Mouse (Mus musculus) midbrain, embryonic 14.5 days (tissue): ENCODE data around the gene Gnl1. TPM values are rescaled to one million over a fixed set of nuclear protein-coding genes. Genes with fewer than 3 reads are reported as not detected.
A peak's percentile ranks its signal among the peaks of the same experiment; 100 is the strongest.
"Not testable (repeated sequence)": the region's sequence is repeated elsewhere in the genome, so short reads cannot be mapped to it uniquely, and the experiment has no call there.

Source experiments
- ATAC-seq: fragments of 200-750 bp; cut with Nextera tagmentation; 2 replicates; pipeline ENCODE4 v1.8.0; 2017; ENCODE audit warnings: moderate number of reproducible peaks, moderate library complexity; ENCODE audit not compliant: low FRiP score, low TSS enrichment
- DNase-seq: peaks from one replicate; pipeline ENCODE4 v3.0.0-alpha.2; 2015
- H3K27ac ChIP-seq: fragments of 300-500 bp; sonication (generic); replicated peaks from 2 replicates; pipeline ENCODE4 v1.5.1; 2014; ENCODE audit warnings: mild to moderate bottlenecking, low read depth, low read length, moderate library complexity
- H3K27me3 ChIP-seq: fragments of 300-500 bp; sonication (generic); 2 replicates; pipeline ENCODE4 v1.6.1; 2014; ENCODE audit warnings: low read length, control low read depth, mixed read lengths; ENCODE audit not compliant: control insufficient read depth, insufficient read depth
- H3K36me3 ChIP-seq: fragments of 300-500 bp; sonication (generic); 2 replicates; pipeline ENCODE4 v1.6.1; 2014; ENCODE audit warnings: low read length, control low read depth; ENCODE audit not compliant: control insufficient read depth, insufficient read depth
- H3K4me1 ChIP-seq: fragments of 300-500 bp; sonication (generic); 2 replicates; pipeline ENCODE4 v1.6.1; 2014; ENCODE audit warnings: mild to moderate bottlenecking, antibody characterized with exemption, low read length, control low read depth; ENCODE audit not compliant: control insufficient read depth, insufficient read depth
- H3K4me2 ChIP-seq: fragments of 300-500 bp; sonication (generic); 2 replicates; pipeline ENCODE4 v1.6.1; 2014; ENCODE audit warnings: mild to moderate bottlenecking, low read length, moderate library complexity
- H3K4me3 ChIP-seq: fragments of 300-500 bp; sonication (generic); replicated peaks from 2 replicates; pipeline ENCODE4 v1.5.1; 2014; ENCODE audit warnings: low read depth, low read length
- H3K9ac ChIP-seq: fragments of 300-500 bp; sonication (generic); replicated peaks from 2 replicates; pipeline ENCODE4 v1.6.1; 2014; ENCODE audit warnings: mild to moderate bottlenecking, low read length, moderate library complexity
- H3K9me3 ChIP-seq: fragments of 300-500 bp; sonication (generic); 2 replicates; pipeline ENCODE4 v1.6.1; 2016; ENCODE audit warnings: low read length, control low read depth, mixed read lengths; ENCODE audit not compliant: control insufficient read depth
- WGBS: fragments of 180-500 bp; shearing (Covaris S2); extraction: QIAGEN DNeasy Blood & Tissue Kit; methylation state at CpG from one replicate; pipeline ENCODE4 v1.1.7; 2014; 5-methylcytosine and 5-hydroxymethylcytosine counted together
- polyA plus RNA-seq: library from polyadenylated mRNA; unstranded; fragments of >200 nt; fragmentation: Nextera tagmentation; extraction: Ambion mirVana; gene quantifications from 2 replicates; pipeline ENCODE4 v1.2.1, GENCODE M21; 2014

The Gnl1 gene
- polyA plus RNA-seq, 1 experiment from 2014 or later: 42.4 TPM

DNA sequence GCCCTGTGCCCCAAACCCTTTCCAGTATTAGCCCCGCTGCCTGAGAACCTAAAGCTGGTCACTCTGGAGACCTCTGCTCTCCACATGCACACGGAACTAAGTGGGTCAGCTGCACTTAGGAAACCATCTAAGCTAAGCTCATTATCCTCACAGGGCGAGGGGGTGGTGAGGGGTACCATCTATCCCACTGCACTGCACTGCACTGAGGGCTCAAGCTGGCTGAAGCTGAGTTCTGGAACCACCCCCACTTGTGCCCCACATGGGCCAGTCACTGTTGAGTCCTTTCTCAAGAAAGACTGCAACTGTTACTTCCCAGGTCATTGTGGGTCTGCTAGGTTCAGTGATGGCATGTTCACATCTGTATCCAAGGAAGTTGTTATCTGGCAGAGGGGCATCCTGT lies 27.1 kb upstream of the Gnl1 start:
- not testable (repeated sequence) for H3K27me3 ChIP-seq, H3K9ac ChIP-seq, H3K27ac ChIP-seq, DNase-seq, ATAC-seq, H3K4me3 ChIP-seq, H3K4me2 ChIP-seq, H3K4me1 ChIP-seq, H3K9me3 ChIP-seq
- H3K36me3 ChIP-seq: peaks cover 20% of the 10 kb centered on the region
- 76% methylated on average over 2 of the region's 3 CpGs for WGBS

- Histone ChIP-seq H3K4me1 (no peaks in the 10 kb centered on the region), H3K27me3 (no peaks in the 10 kb centered on the region), H3K27ac (no peak overlapping the region), H3K9ac (no peak overlapping the region), H3K9me3 (no peaks in the 10 kb centered on the region), H3K36me3 (peaks cover 41% of the 10 kb centered on the region), H3K4me3 (no peak overlapping the region), H3K4me2 (no peak overlapping the region)
- WGBS: 80% methylated on average over 8 of the region's 8 CpGs
- ATAC-seq: no peak
- no peak for DNase-seq
Observed at GRCm38 (mm10) chr17:35954665-35955064, 25.0 kb upstream of the Gnl1 start.

GRCm38 (mm10) chr17:35958533-35959223 lies 21.0 kb upstream of the Gnl1 start:
- 96% methylated on average over 15 of the region's 15 CpGs for WGBS
- Histone ChIP-seq H3K9ac (no peak overlapping the region), H3K27ac (no peak overlapping the region), H3K4me3 (no peak overlapping the region), H3K9me3 (no peaks in the 10 kb centered on the region), H3K4me2 (no peak overlapping the region), H3K27me3 (no peaks in the 10 kb centered on the region), H3K4me1 (no peaks in the 10 kb centered on the region), H3K36me3 (peaks cover 81% of the 10 kb centered on the region)
- DNase-seq: no peak
- no peak for ATAC-seq

GRCm38 (mm10) chr17:35963279-35963678 lies 16.4 kb upstream of the Gnl1 start:
- no peak overlapping the region for H3K4me2 ChIP-seq
- WGBS: 92% methylated on average over 10 of the region's 10 CpGs
- ATAC-seq: no peak
- no peak overlapping the region for H3K9ac ChIP-seq
- H3K27ac ChIP-seq: no peak overlapping the region
- H3K4me3 ChIP-seq: no peak overlapping the region
- DNase-seq: no peak
- no peaks in the 10 kb centered on the region for H3K9me3 ChIP-seq
- H3K36me3 ChIP-seq: peaks cover 67% of the 10 kb centered on the region
- H3K4me1 ChIP-seq: no peaks in the 10 kb centered on the region
- no peaks in the 10 kb centered on the region for H3K27me3 ChIP-seq

GRCm38 (mm10) chr17:35967621-35968020 lies 12.0 kb upstream of the Gnl1 start:
- no peak overlapping the region for H3K4me2 ChIP-seq
- ATAC-seq: no peak
- DNase-seq: no peak
- no peaks in the 10 kb centered on the region for H3K27me3 ChIP-seq
- no peaks in the 10 kb centered on the region for H3K9me3 ChIP-seq
- H3K4me1 ChIP-seq: peaks cover 10% of the 10 kb centered on the region
- H3K9ac ChIP-seq: no peak overlapping the region
- no peak overlapping the region for H3K4me3 ChIP-seq
- no peak overlapping the region for H3K27ac ChIP-seq
- 90% methylated on average over 2 of the region's 2 CpGs for WGBS
- H3K36me3 ChIP-seq: peaks cover 29% of the 10 kb centered on the region

DNA sequence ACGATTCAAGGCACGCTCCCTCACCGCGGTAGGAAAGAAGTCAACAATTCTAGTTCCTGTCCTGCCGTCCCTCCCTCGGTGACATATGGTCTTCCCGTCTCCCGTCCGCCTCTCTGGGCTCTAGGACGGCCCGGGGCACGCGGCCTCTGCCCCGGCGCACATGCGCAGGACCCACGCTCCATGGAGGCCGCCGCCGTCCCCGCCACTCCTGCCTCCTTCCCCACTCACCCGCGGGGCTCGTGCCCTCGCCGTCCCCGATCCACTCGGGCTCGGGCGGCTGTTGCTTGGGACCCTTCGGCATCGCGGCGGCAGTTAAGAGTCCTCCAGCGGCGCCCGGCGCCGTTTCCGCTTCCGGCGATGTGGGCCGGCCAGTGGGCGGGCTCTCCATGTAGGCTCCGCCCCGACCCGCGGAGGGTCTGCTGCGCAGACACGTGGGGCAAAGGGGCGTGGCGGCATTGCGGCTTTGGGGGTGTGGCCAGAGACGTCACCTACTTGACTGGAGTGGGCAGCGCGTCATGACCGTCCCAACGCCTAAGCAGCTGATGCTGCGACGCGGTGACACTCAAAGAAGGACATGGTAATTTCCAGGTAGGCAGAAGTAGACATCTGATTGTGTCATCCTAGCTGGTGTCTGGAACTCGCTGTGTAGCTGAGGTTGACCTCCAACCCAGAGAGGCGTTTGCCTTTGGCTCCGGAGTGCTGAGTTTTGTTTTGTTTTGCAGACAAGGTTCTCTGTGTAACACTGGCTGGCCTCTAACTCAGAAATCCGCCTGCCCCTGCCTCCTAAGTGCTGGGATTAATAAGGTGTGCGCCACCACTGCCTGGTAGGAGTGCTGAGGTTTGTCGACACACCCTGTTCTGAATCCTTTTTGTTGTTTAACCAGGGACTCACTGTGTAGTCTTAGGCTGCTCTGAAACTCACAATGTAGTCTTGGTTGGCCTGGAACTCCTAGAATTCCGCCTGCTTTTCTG lies 9.9 kb upstream of the Gnl1 start, which contains the start of gene Abcf1:
Gene Abcf1, minus strand, starts transcription at position 344 of the 972 bp plus-strand sequence.
- Histone ChIP-seq H3K4me2 (peak within 1 kb of the TSS; percentile 82), H3K4me1 (peaks cover 10% of the 10 kb centered on the region), H3K9ac (peak within 1 kb of the TSS; percentile 65), H3K27me3 (no peaks in the 10 kb centered on the region), H3K4me3 (peak within 1 kb of the TSS; percentile 82), H3K27ac (peak within 1 kb of the TSS; percentile 74), H3K9me3 (no peaks in the 10 kb centered on the region), H3K36me3 (peaks cover 25% of the 10 kb centered on the region)
- under 1% methylated on average over 68 of the region's 68 CpGs for WGBS
- DNase-seq (peak; percentile 100), ATAC-seq (peak; percentile 99)

- Histone ChIP-seq H3K36me3 (peaks cover 36% of the 10 kb centered on the region), H3K27ac (no peak overlapping the region), H3K27me3 (no peaks in the 10 kb centered on the region), H3K4me3 (no peak overlapping the region), H3K9me3 (no peaks in the 10 kb centered on the region), H3K4me1 (peaks cover 10% of the 10 kb centered on the region), H3K4me2 (no peak overlapping the region), H3K9ac (no peak overlapping the region)
- ATAC-seq: no peak
- 46% methylated on average over 1 of the region's 1 CpGs for WGBS
- DNase-seq: no peak
Observed at GRCm38 (mm10) chr17:35972131-35972530, 7.5 kb upstream of the Gnl1 start.

DNA sequence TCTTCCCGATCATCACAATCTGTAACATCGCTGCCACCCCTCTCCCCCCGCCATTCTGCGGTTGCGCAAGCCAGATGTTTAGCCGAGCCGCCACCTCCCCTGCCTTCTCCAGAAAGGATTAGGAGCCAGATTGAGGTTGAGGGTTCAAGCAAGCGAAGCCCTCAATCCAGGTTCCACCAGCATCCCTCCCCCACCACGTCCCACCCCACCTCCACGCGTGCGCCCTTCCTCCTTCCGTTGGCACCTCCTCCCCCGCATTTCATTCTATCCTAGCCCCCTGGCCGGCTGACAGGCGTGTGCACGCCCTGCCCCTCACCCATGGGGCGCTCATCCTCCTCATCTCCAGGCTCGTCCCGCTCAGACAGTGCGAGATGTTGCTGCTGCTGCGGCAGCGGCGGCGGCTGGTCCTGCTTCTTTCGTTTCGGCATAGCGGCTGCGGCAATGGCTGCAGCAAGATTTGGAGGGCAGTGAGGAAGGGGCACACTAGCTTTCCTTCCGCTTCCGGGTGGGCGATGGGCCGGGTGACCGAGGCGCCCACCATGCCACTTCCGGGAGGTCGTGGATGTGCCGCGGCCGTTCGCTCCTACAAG lies 745 bp upstream of the Gnl1 start:
- WGBS: under 1% methylated on average over 41 of the region's 41 CpGs
- no peaks in the 10 kb centered on the region for H3K27me3 ChIP-seq
- DNase-seq: peak; percentile 92
- H3K4me2 ChIP-seq: peak overlapping the region; percentile 69
- peaks cover 18% of the 10 kb centered on the region for H3K4me1 ChIP-seq
- H3K9me3 ChIP-seq: no peaks in the 10 kb centered on the region
- peak overlapping the region; percentile 62 for H3K9ac ChIP-seq
- peak overlapping the region; percentile 93 for H3K27ac ChIP-seq
- peak overlapping the region; percentile 89 for H3K4me3 ChIP-seq
- H3K36me3 ChIP-seq: peaks cover 44% of the 10 kb centered on the region
- ATAC-seq: peak; percentile 86
